Mouse (Mus musculus): ENCODE measurements around the gene Gpr137b. TPM values are rescaled to one million over a fixed set of nuclear protein-coding genes. Genes with fewer than 3 reads are reported as not detected.
"Not testable (repeated sequence)": the region's sequence is repeated elsewhere in the genome, so short reads cannot be mapped to it uniquely, and the experiment has no call there.

Gene Gpr137b
- 16.3 and 18.9 TPM in 2 replicates for polyA plus RNA-seq (2014; fragmentation: Nextera tagmentation; extraction: Ambion mirVana)

GRCm38 (mm10) chr13:13393228-13394095 lies at the start of gene Gpr137b:
Gene Gpr137b (minus strand): TSS chr13:13394014.
- H3K4me3 ChIP-seq (ENCODE audit: control insufficient read depth in 1 of 2, insufficient read depth in 1 of 2, low read depth in 1 of 2, low read length in 2 of 2): peak within 1 kb of the TSS; percentile 36 to 60
- not testable (repeated sequence) for H3K9ac ChIP-seq (ENCODE audit: low read length)
- under 1% methylated on average over 46 of the region's 78 CpGs for WGBS

DNA sequence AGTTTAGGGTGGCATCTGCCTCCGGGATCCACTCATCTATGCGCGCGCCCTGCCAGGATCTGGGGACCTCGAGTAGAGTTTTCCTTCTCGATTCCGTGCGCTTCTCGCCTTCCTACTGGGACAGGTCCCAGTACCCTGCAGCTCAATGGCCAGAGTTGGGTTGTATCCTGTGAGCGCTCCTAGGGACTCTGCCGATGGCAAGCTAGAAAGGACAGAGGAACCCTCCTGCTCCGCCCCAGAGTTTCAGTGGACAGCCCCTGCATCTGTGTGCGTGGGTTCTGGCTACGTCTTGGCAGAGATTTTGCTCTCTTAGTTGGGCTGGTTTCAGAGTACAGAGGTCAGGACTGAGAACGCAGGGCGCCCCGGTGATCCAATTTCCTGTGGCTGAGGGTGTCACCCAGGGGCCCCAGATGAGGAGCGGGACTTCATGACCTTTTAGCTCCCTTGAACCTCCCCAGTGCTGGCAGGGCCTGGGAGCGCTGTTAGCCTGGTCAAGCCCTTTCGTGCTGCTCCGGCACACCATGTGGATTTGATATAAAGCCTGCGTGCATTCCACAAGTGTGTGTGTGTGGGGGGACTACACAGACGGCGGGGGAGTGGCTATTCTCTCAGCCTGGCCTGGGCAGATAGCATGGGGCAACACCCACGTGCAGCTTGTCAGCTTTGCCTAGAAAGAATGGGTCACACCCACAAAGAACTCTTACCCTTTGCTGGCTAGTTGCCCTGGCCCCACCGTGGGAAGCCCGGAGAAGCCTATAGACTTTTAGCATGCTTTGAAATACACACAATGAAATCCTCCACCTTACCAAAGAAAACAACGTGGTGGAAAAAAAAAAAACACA lies 44.5 kb upstream of the Gpr137b start:
- peak; percentile 57 for ATAC-seq (ENCODE audit: insufficient number of reproducible peaks, insufficient read depth, low FRiP score, low read depth)
- Histone ChIP-seq H3K4me3 (ENCODE audit: control insufficient read depth in 1 of 2, insufficient read depth in 1 of 2, low read depth in 1 of 2, low read length in 2 of 2) (peak overlapping the region; percentile 29 to 44), H3K27ac (replicated peaks in 1 of 2; ENCODE audit: control insufficient read depth in 1 of 2, insufficient read depth in 1 of 2, low read depth in 2 of 2, low read length in 2 of 2) (peak overlapping the region; percentile 19 to 39; a peak in 1 of 4 replicates), H3K4me2 (ENCODE audit: low read length) (peak overlapping the region; percentile 52)
- not testable (repeated sequence) for H3K9ac ChIP-seq (ENCODE audit: low read length); H3K27me3 ChIP-seq (ENCODE audit: control insufficient read depth, insufficient read depth, low read length); H3K9me3 ChIP-seq (ENCODE audit: control insufficient read depth, low read length); H3K36me3 ChIP-seq (ENCODE audit: control insufficient read depth, insufficient read depth, low read length); H3K4me1 ChIP-seq (ENCODE audit: control insufficient read depth in 2 of 2, insufficient read depth in 2 of 2, low read length in 2 of 2)
- WGBS: 6% methylated on average over 14 of the region's 28 CpGs

More at GRCm38 (mm10) chr13:13393228-13394095, at the start of gene Gpr137b:
- ATAC-seq (ENCODE audit: insufficient number of reproducible peaks, insufficient read depth, low FRiP score, low read depth): peak; percentile 82
- H3K36me3 ChIP-seq (ENCODE audit: control insufficient read depth, insufficient read depth, low read length); H3K27me3 ChIP-seq (ENCODE audit: control insufficient read depth, insufficient read depth, low read length); H3K27ac ChIP-seq (replicated peaks in 1 of 2; ENCODE audit: control insufficient read depth in 1 of 2, insufficient read depth in 1 of 2, low read depth in 2 of 2, low read length in 2 of 2); H3K4me1 ChIP-seq (ENCODE audit: control insufficient read depth in 2 of 2, insufficient read depth in 2 of 2, low read length in 2 of 2); H3K9me3 ChIP-seq (ENCODE audit: control insufficient read depth, low read length): not testable (repeated sequence)
- H3K4me2 ChIP-seq (ENCODE audit: low read length): peak within 1 kb of the TSS; percentile 66

GRCm38 (mm10) chr13:13437460-13438015 lies 43.7 kb upstream of the Gpr137b start, which contains the start of gene Nid1:
Gene Nid1 (plus strand): TSS chr13:13437551.
- H3K4me3 ChIP-seq (ENCODE audit: control insufficient read depth in 1 of 2, insufficient read depth in 1 of 2, low read depth in 1 of 2, low read length in 2 of 2): peak within 1 kb of the TSS; percentile 29 to 50
- WGBS: 1% methylated on average over 18 of the region's 39 CpGs
- peak within 1 kb of the TSS; percentile 52 for H3K4me2 ChIP-seq (ENCODE audit: low read length)
- not testable (repeated sequence) for H3K27me3 ChIP-seq (ENCODE audit: control insufficient read depth, insufficient read depth, low read length); H3K9me3 ChIP-seq (ENCODE audit: control insufficient read depth, low read length); H3K4me1 ChIP-seq (ENCODE audit: control insufficient read depth in 2 of 2, insufficient read depth in 2 of 2, low read length in 2 of 2); H3K9ac ChIP-seq (ENCODE audit: low read length); H3K36me3 ChIP-seq (ENCODE audit: control insufficient read depth, insufficient read depth, low read length)
- ATAC-seq (ENCODE audit: insufficient number of reproducible peaks, insufficient read depth, low FRiP score, low read depth): peak; percentile 83
- H3K27ac ChIP-seq (replicated peaks in 1 of 2; ENCODE audit: control insufficient read depth in 1 of 2, insufficient read depth in 1 of 2, low read depth in 2 of 2, low read length in 2 of 2): peak within 1 kb of the TSS; percentile 19 to 39; a peak in 1 of 4 replicates

DNA sequence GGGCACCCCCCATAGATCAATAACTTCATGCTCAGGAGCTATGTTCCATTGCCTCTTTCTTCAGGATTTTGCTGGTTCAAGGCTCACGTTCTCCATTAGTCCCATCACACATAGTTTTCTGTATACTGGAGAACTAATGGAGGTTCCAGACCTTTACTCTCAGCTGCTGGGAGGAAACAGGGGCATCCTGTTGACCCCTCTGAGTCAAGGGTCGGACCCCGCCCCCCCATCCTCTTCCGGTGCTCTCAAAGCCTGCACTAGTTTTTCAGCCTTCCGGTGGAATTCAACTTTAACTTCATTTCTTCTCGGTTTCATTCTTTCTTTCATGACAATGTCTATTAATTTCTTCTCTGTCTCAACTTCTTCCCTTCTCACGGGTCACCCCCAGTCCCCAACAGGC lies 42.3 kb upstream of the Gpr137b start:
- H3K27ac ChIP-seq (replicated peaks in 1 of 2; ENCODE audit: control insufficient read depth in 1 of 2, insufficient read depth in 1 of 2, low read depth in 2 of 2, low read length in 2 of 2); H3K9me3 ChIP-seq (ENCODE audit: control insufficient read depth, low read length); H3K36me3 ChIP-seq (ENCODE audit: control insufficient read depth, insufficient read depth, low read length); H3K4me1 ChIP-seq (ENCODE audit: control insufficient read depth in 2 of 2, insufficient read depth in 2 of 2, low read length in 2 of 2); H3K27me3 ChIP-seq (ENCODE audit: control insufficient read depth, insufficient read depth, low read length); ATAC-seq (ENCODE audit: insufficient number of reproducible peaks, insufficient read depth, low FRiP score, low read depth); H3K9ac ChIP-seq (ENCODE audit: low read length); H3K4me2 ChIP-seq (ENCODE audit: low read length); H3K4me3 ChIP-seq (ENCODE audit: control insufficient read depth in 1 of 2, insufficient read depth in 1 of 2, low read depth in 1 of 2, low read length in 2 of 2): not testable (repeated sequence)
- 78% methylated on average over 3 of the region's 7 CpGs for WGBS

DNA sequence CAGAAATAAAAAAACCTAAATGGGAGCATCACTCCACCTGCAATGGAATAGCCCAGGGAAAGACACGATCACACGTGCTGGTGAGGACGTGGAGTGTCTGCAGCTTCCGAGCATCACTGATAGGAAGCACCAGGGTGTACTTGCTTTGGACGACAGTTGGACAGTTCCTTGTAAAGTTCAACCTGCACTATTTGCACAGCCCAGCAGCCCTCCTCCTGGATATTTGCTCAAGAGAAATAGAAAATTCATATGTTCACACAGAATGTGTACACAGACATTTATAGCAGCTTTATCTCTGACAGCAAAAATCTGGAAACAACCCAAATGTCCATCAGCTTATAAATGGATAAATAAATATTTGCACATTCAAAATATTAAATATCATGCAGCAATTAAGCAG lies 29.5 kb upstream of the Gpr137b start:
- not testable (repeated sequence) for ATAC-seq (ENCODE audit: insufficient number of reproducible peaks, insufficient read depth, low FRiP score, low read depth); H3K36me3 ChIP-seq (ENCODE audit: control insufficient read depth, insufficient read depth, low read length); H3K4me1 ChIP-seq (ENCODE audit: control insufficient read depth in 2 of 2, insufficient read depth in 2 of 2, low read length in 2 of 2); H3K4me2 ChIP-seq (ENCODE audit: low read length); H3K27ac ChIP-seq (replicated peaks in 1 of 2; ENCODE audit: control insufficient read depth in 1 of 2, insufficient read depth in 1 of 2, low read depth in 2 of 2, low read length in 2 of 2); H3K9me3 ChIP-seq (ENCODE audit: control insufficient read depth, low read length); H3K27me3 ChIP-seq (ENCODE audit: control insufficient read depth, insufficient read depth, low read length); H3K9ac ChIP-seq (ENCODE audit: low read length); H3K4me3 ChIP-seq (ENCODE audit: control insufficient read depth in 1 of 2, insufficient read depth in 1 of 2, low read depth in 1 of 2, low read length in 2 of 2)
- WGBS: 67% methylated on average over 2 of the region's 5 CpGs

DNA sequence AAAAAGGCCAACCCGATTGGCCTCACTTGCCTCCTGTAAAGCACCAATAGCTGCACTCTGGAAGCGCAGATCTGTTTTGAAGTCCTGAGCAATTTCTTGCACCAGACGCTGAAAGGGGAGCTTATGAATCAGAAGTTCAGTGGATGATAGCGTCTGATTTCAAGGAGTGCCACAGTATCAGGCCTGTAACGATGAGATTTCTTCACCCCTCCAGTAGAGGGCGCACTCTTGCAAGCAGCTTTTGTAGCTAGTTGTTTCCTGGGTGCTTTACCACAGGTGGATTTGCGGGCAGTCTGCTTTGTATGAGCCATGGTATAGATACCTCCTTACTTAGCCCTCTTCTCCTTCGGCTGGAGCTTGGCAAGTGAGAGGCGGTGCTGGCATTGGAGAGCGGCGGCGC lies 25.0 kb upstream of the Gpr137b start:
- H3K36me3 ChIP-seq (ENCODE audit: control insufficient read depth, insufficient read depth, low read length); H3K4me2 ChIP-seq (ENCODE audit: low read length); H3K27me3 ChIP-seq (ENCODE audit: control insufficient read depth, insufficient read depth, low read length); H3K9me3 ChIP-seq (ENCODE audit: control insufficient read depth, low read length); ATAC-seq (ENCODE audit: insufficient number of reproducible peaks, insufficient read depth, low FRiP score, low read depth); H3K27ac ChIP-seq (replicated peaks in 1 of 2; ENCODE audit: control insufficient read depth in 1 of 2, insufficient read depth in 1 of 2, low read depth in 2 of 2, low read length in 2 of 2); H3K4me3 ChIP-seq (ENCODE audit: control insufficient read depth in 1 of 2, insufficient read depth in 1 of 2, low read depth in 1 of 2, low read length in 2 of 2); H3K4me1 ChIP-seq (ENCODE audit: control insufficient read depth in 2 of 2, insufficient read depth in 2 of 2, low read length in 2 of 2); H3K9ac ChIP-seq (ENCODE audit: low read length): not testable (repeated sequence)
- WGBS: 86% methylated on average over 6 of the region's 12 CpGs

DNA sequence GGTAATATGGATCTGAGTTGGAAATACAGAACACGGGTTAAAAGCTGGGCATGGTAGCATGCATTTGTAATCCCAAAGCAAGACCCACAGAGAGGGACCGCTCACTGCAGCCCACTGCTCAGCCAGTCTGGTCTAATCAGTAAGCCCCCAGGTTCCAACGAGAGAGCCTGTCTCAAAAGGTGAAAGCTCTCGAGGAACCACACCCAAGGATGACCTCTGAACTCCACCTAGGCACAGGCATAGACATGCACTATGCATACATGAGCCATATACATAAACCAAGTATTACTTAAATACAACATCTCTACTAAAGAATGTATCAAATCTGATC lies 22.2 kb upstream of the Gpr137b start:
- H3K27me3 ChIP-seq (ENCODE audit: control insufficient read depth, insufficient read depth, low read length); H3K36me3 ChIP-seq (ENCODE audit: control insufficient read depth, insufficient read depth, low read length); H3K9me3 ChIP-seq (ENCODE audit: control insufficient read depth, low read length); H3K27ac ChIP-seq (replicated peaks in 1 of 2; ENCODE audit: control insufficient read depth in 1 of 2, insufficient read depth in 1 of 2, low read depth in 2 of 2, low read length in 2 of 2); H3K4me3 ChIP-seq (ENCODE audit: control insufficient read depth in 1 of 2, insufficient read depth in 1 of 2, low read depth in 1 of 2, low read length in 2 of 2); H3K4me2 ChIP-seq (ENCODE audit: low read length); H3K4me1 ChIP-seq (ENCODE audit: control insufficient read depth in 2 of 2, insufficient read depth in 2 of 2, low read length in 2 of 2); H3K9ac ChIP-seq (ENCODE audit: low read length); ATAC-seq (ENCODE audit: insufficient number of reproducible peaks, insufficient read depth, low FRiP score, low read depth): not testable (repeated sequence)
- WGBS: 77% methylated on average over 2 of the region's 4 CpGs

Measured in heart, embryonic 14.5 days (tissue).